Mouse (Mus musculus): Measurements from ENCODE around the gene Nudt7. TPM values are rescaled to one million over a fixed set of nuclear protein-coding genes. Genes with fewer than 3 reads are reported as not detected.
A peak's percentile ranks its signal among the peaks of the same experiment; 100 is the strongest.

Nudt7 gene
- polyA plus RNA-seq (2011; ENCODE audit: insufficient read depth, insufficient read length, low read depth, missing spikeins): 8.8 and 9.0 TPM in 2 replicates

DNA sequence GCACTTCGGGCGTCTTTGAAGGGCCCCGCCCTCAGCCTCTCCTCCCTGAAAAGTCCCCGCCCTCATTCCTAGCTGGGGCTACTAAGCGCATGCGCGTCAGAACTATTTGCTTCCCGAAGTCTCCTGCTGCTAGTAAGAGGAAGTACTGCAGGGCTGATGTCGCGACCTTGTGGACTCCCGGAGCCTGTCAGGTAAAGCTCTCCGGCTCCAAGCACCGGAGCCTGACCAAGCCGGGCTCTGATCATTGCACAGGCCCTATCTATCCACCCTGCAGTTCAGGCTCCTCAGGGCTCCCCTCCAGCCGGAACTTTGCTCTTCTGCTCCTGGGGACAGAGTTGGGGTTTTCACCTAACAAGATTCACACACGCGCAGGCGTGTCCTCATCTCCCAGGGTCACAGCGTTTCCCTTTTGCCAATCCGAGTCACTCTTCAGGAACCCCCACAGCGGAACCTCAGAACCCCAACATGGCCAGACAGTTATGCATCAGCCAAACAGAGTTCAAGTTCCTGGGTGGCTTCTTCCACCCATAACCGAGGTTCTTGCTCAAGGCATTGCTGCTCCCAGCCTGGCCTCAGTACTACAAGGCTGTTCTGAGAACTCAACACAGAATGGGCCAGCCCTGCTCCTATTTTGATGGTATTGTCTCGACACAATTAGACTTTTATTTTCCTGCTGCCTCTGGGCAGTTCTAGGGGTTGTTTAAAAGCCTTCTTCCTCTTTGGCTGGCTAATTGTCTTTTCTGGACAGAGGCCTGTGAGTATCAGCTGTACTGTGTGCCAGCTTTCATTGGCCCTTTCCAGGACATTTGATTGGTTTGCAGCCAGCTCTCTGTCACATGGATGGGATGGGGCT, at the start of gene Nudt7:
Gene Nudt7 (plus strand): TSS at position 48 of the 853 bp plus-strand sequence.
- H3K27me3 ChIP-seq (ENCODE audit: control insufficient read depth, insufficient read depth, low read length, poor library complexity, severe bottlenecking): no peaks in the 10 kb centered on the region
- no peaks in the 10 kb centered on the region for H3K36me3 ChIP-seq (ENCODE audit: control insufficient read depth, insufficient read depth, low read length, poor library complexity, severe bottlenecking)
- no peak for TF ChIP-seq EP300 (IDR thresholded peaks at IDR 0.05; ENCODE audit: insufficient read depth, low read depth, low read length)
- H3K9me3 ChIP-seq (replicated peaks; ENCODE audit: control insufficient read depth, insufficient read depth, low read length, poor library complexity, severe bottlenecking): no peaks in the 10 kb centered on the region
- peak within 1 kb of the TSS; percentile 68 for H3K4me3 ChIP-seq (ENCODE audit: low read depth, low read length)
- no peaks in the 10 kb centered on the region for H3K4me1 ChIP-seq (ENCODE audit: control insufficient read depth, insufficient read depth, low read length)
- peak within 1 kb of the TSS; percentile 76 for H3K9ac ChIP-seq (ENCODE audit: low read depth, poor library complexity, severe bottlenecking)
- peak within 1 kb of the TSS; percentile 38; the same call in 1 of the 2 replicates for H3K27ac ChIP-seq (ENCODE audit: insufficient read depth, low read length)

- Histone ChIP-seq H3K36me3 (ENCODE audit: control insufficient read depth, insufficient read depth, low read length, poor library complexity, severe bottlenecking) (no peaks in the 10 kb centered on the region), H3K9me3 (replicated peaks; ENCODE audit: control insufficient read depth, insufficient read depth, low read length, poor library complexity, severe bottlenecking) (no peaks in the 10 kb centered on the region), H3K27me3 (ENCODE audit: control insufficient read depth, insufficient read depth, low read length, poor library complexity, severe bottlenecking) (no peaks in the 10 kb centered on the region), H3K27ac (ENCODE audit: insufficient read depth, low read length) (no peak overlapping the region), H3K4me3 (ENCODE audit: low read depth, low read length) (no peak overlapping the region), H3K4me1 (ENCODE audit: control insufficient read depth, insufficient read depth, low read length) (no peaks in the 10 kb centered on the region), H3K9ac (ENCODE audit: low read depth, poor library complexity, severe bottlenecking) (no peak overlapping the region)
- TF ChIP-seq EP300 (IDR thresholded peaks at IDR 0.05; ENCODE audit: insufficient read depth, low read depth, low read length): no peak
- no peak for TF ChIP-seq CTCF (IDR thresholded peaks at IDR 0.05; ENCODE audit: low read depth, low read length)
- no peak for TF ChIP-seq POLR2A (IDR thresholded peaks at IDR 0.05; ENCODE audit: insufficient read depth, low read length)
Observed at GRCm38 (mm10) chr8:114087932-114088331, 45.4 kb upstream of the Nudt7 start.

DNA sequence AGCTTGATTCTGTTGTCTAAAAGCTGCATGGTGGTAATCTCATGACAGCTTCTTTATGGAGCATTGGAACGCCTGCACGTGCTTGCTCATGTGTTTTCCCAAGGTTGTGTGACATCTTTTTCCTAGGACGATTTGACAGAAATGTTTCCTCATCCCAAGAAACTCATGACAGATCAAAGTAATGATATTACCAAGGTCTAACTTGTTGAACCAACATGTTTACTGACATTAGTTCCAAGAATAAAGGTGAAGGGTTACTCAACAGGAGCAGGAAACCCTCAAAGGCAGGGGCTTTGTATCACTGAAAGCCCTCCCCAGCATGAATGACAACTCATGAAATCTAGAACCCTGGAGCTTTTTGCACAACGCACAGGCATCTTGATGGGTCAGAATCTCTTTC, 42.6 kb upstream of the Nudt7 start:
- H3K4me1 ChIP-seq (ENCODE audit: control insufficient read depth, insufficient read depth, low read length): no peaks in the 10 kb centered on the region
- H3K27ac ChIP-seq (ENCODE audit: insufficient read depth, low read length): no peak overlapping the region
- H3K36me3 ChIP-seq (ENCODE audit: control insufficient read depth, insufficient read depth, low read length, poor library complexity, severe bottlenecking): no peaks in the 10 kb centered on the region
- H3K9me3 ChIP-seq (replicated peaks; ENCODE audit: control insufficient read depth, insufficient read depth, low read length, poor library complexity, severe bottlenecking): no peaks in the 10 kb centered on the region
- no peak overlapping the region for H3K4me3 ChIP-seq (ENCODE audit: low read depth, low read length)
- no peak for TF ChIP-seq POLR2A (IDR thresholded peaks at IDR 0.05; ENCODE audit: insufficient read depth, low read length)
- TF ChIP-seq EP300 (IDR thresholded peaks at IDR 0.05; ENCODE audit: insufficient read depth, low read depth, low read length): no peak
- no peak for TF ChIP-seq CTCF (IDR thresholded peaks at IDR 0.05; ENCODE audit: low read depth, low read length)
- H3K9ac ChIP-seq (ENCODE audit: low read depth, poor library complexity, severe bottlenecking): no peak overlapping the region
- H3K27me3 ChIP-seq (ENCODE audit: control insufficient read depth, insufficient read depth, low read length, poor library complexity, severe bottlenecking): no peaks in the 10 kb centered on the region

GRCm38 (mm10) chr8:114093321-114093720, 40.0 kb upstream of the Nudt7 start:
- H3K9me3 ChIP-seq (replicated peaks; ENCODE audit: control insufficient read depth, insufficient read depth, low read length, poor library complexity, severe bottlenecking): no peaks in the 10 kb centered on the region
- H3K4me1 ChIP-seq (ENCODE audit: control insufficient read depth, insufficient read depth, low read length): no peaks in the 10 kb centered on the region
- H3K36me3 ChIP-seq (ENCODE audit: control insufficient read depth, insufficient read depth, low read length, poor library complexity, severe bottlenecking): no peaks in the 10 kb centered on the region
- no peaks in the 10 kb centered on the region for H3K27me3 ChIP-seq (ENCODE audit: control insufficient read depth, insufficient read depth, low read length, poor library complexity, severe bottlenecking)
- no peak overlapping the region for H3K4me3 ChIP-seq (ENCODE audit: low read depth, low read length)
- H3K9ac ChIP-seq (ENCODE audit: low read depth, poor library complexity, severe bottlenecking): no peak overlapping the region
- no peak overlapping the region for H3K27ac ChIP-seq (ENCODE audit: insufficient read depth, low read length)
- TF ChIP-seq CTCF (IDR thresholded peaks at IDR 0.05; ENCODE audit: low read depth, low read length) (no peak), POLR2A (IDR thresholded peaks at IDR 0.05; ENCODE audit: insufficient read depth, low read length) (no peak), EP300 (IDR thresholded peaks at IDR 0.05; ENCODE audit: insufficient read depth, low read depth, low read length) (no peak)

GRCm38 (mm10) chr8:114094526-114094925, 38.8 kb upstream of the Nudt7 start:
- Histone ChIP-seq H3K27ac (ENCODE audit: insufficient read depth, low read length) (no peak overlapping the region), H3K9ac (ENCODE audit: low read depth, poor library complexity, severe bottlenecking) (no peak overlapping the region), H3K4me1 (ENCODE audit: control insufficient read depth, insufficient read depth, low read length) (no peaks in the 10 kb centered on the region), H3K4me3 (ENCODE audit: low read depth, low read length) (no peak overlapping the region), H3K27me3 (ENCODE audit: control insufficient read depth, insufficient read depth, low read length, poor library complexity, severe bottlenecking) (no peaks in the 10 kb centered on the region), H3K9me3 (replicated peaks; ENCODE audit: control insufficient read depth, insufficient read depth, low read length, poor library complexity, severe bottlenecking) (no peaks in the 10 kb centered on the region), H3K36me3 (ENCODE audit: control insufficient read depth, insufficient read depth, low read length, poor library complexity, severe bottlenecking) (no peaks in the 10 kb centered on the region)
- TF ChIP-seq CTCF (IDR thresholded peaks at IDR 0.05; ENCODE audit: low read depth, low read length): no peak
- TF ChIP-seq POLR2A (IDR thresholded peaks at IDR 0.05; ENCODE audit: insufficient read depth, low read length): no peak
- TF ChIP-seq EP300 (IDR thresholded peaks at IDR 0.05; ENCODE audit: insufficient read depth, low read depth, low read length): no peak

- H3K27me3 ChIP-seq (ENCODE audit: control insufficient read depth, insufficient read depth, low read length, poor library complexity, severe bottlenecking): no peaks in the 10 kb centered on the region; the same call in 1 of the 2 replicates
- TF ChIP-seq POLR2A (IDR thresholded peaks at IDR 0.05; ENCODE audit: insufficient read depth, low read length): no peak
- TF ChIP-seq EP300 (IDR thresholded peaks at IDR 0.05; ENCODE audit: insufficient read depth, low read depth, low read length): no peak
- no peak for TF ChIP-seq CTCF (IDR thresholded peaks at IDR 0.05; ENCODE audit: low read depth, low read length)
- no peak overlapping the region for H3K9ac ChIP-seq (ENCODE audit: low read depth, poor library complexity, severe bottlenecking)
- no peaks in the 10 kb centered on the region for H3K36me3 ChIP-seq (ENCODE audit: control insufficient read depth, insufficient read depth, low read length, poor library complexity, severe bottlenecking)
- no peak overlapping the region for H3K27ac ChIP-seq (ENCODE audit: insufficient read depth, low read length)
- H3K4me3 ChIP-seq (ENCODE audit: low read depth, low read length): no peak overlapping the region
- H3K9me3 ChIP-seq (replicated peaks; ENCODE audit: control insufficient read depth, insufficient read depth, low read length, poor library complexity, severe bottlenecking): no peaks in the 10 kb centered on the region
- no peaks in the 10 kb centered on the region for H3K4me1 ChIP-seq (ENCODE audit: control insufficient read depth, insufficient read depth, low read length)
Observed at GRCm38 (mm10) chr8:114100561-114101206, 32.7 kb upstream of the Nudt7 start.

Data from ES-Bruce4 (cell line).